Mouse (Mus musculus) ES-E14 (cell line): Measurements from ENCODE around the gene Brd4. TPM values are rescaled to one million over a fixed set of nuclear protein-coding genes. Genes with fewer than 3 reads are reported as not detected.
A peak's percentile ranks its signal among the peaks of the same experiment; 100 is the strongest.

Experiments used
- DNase-seq: peaks from one replicate; pipeline ENCODE4 v3.0.0-alpha.2; 2013; ENCODE audit warnings: low read depth, low spot score
- H3K27ac ChIP-seq: 2 replicates; pipeline ENCODE4 v1.5.1; 2012; ENCODE audit warnings: low read depth, mild to moderate bottlenecking, low read length, moderate library complexity, mixed read lengths; ENCODE audit not compliant: poor library complexity, insufficient read depth, severe bottlenecking
- H3K36me3 ChIP-seq: 2 replicates; pipeline ENCODE4 v1.6.1; 2012; ENCODE audit warnings: mild to moderate bottlenecking, low read length, moderate library complexity, mixed read lengths; ENCODE audit not compliant: control insufficient read depth, poor library complexity, insufficient read depth, severe bottlenecking
- H3K4me1 ChIP-seq, 2 experiments: fragments of 150-350 bp in 1 of 2; sonication (generic) in 1 of 2; 2 replicates each; pipeline ENCODE4 v1.6.1; 2012; ENCODE audit warnings: low read length in 2 of 2, mild to moderate bottlenecking in 1 of 2, mixed read lengths in 1 of 2; ENCODE audit not compliant: control insufficient read depth in 2 of 2, insufficient read depth in 2 of 2, poor library complexity in 1 of 2
- H3K4me3 ChIP-seq, 2 experiments: fragments of 150-350 bp in 1 of 2; sonication (generic) in 1 of 2; 2 replicates each; pipeline ENCODE4 v1.5.1; 2012; ENCODE audit warnings: low read length in 2 of 2, low read depth in 1 of 2, mild to moderate bottlenecking in 1 of 2, mixed read lengths in 1 of 2; ENCODE audit not compliant: insufficient read depth in 1 of 2, poor library complexity in 1 of 2, severe bottlenecking in 1 of 2
- H3K9ac ChIP-seq: 2 replicates; pipeline ENCODE4 v1.6.1; 2012; ENCODE audit warnings: low read depth, mild to moderate bottlenecking, low read length, mixed read lengths; ENCODE audit not compliant: poor library complexity, insufficient read depth, severe bottlenecking
- H3K9me3 ChIP-seq: fragments of 150-350 bp; sonication (generic); 2 replicates; pipeline ENCODE4 v1.6.1; 2012; ENCODE audit warnings: low read depth, mild to moderate bottlenecking, low read length; ENCODE audit not compliant: control insufficient read depth, insufficient read depth
- CHD2 ChIP-seq: IDR thresholded peaks from 2 replicates; pipeline ENCODE4 v1.6.1; 2014; ENCODE audit warnings: mild to moderate bottlenecking, low read depth, low read length, inconsistent platforms
- HCFC1 ChIP-seq: IDR thresholded peaks from 2 replicates; pipeline ENCODE4 v1.6.1; 2012; ENCODE audit warnings: low read length, inconsistent platforms, borderline replicate concordance; ENCODE audit not compliant: insufficient read depth
- MAFK ChIP-seq: IDR thresholded peaks from 2 replicates; pipeline ENCODE4 v1.6.1; 2014; ENCODE audit warnings: mild to moderate bottlenecking, low read depth, low read length, inconsistent platforms; ENCODE audit not compliant: insufficient read depth
- ZC3H11A ChIP-seq: IDR thresholded peaks from 2 replicates; pipeline ENCODE4 v1.6.1; 2012; ENCODE audit warnings: low read depth, mild to moderate bottlenecking, inconsistent platforms, low read length, borderline replicate concordance
- ZNF384 ChIP-seq: IDR thresholded peaks from 2 replicates; pipeline ENCODE4 v1.6.1; 2012; ENCODE audit warnings: low read depth, low read length, inconsistent platforms
- in situ Hi-C, 2 experiments: fragments of 600-800 bp; cut with MboI; formaldehyde crosslinking; loops; one replicate each; pipeline ENCODE4 v1.15.1; 2025; ENCODE audit warnings: low sequenced_read_pairs in 2 of 2, inconsistent platforms in 1 of 2; ENCODE audit not compliant: unreplicated experiment in 2 of 2
- total RNA-seq: library from RNA; depleted of rRNA; stranded (reverse); fragments of 300-350 nt; gene quantifications from 2 replicates; pipeline ENCODE4 v1.2.3, GENCODE M21; 2012

The Brd4 gene
- total RNA-seq, 1 experiment, result 51.7 TPM

DNA sequence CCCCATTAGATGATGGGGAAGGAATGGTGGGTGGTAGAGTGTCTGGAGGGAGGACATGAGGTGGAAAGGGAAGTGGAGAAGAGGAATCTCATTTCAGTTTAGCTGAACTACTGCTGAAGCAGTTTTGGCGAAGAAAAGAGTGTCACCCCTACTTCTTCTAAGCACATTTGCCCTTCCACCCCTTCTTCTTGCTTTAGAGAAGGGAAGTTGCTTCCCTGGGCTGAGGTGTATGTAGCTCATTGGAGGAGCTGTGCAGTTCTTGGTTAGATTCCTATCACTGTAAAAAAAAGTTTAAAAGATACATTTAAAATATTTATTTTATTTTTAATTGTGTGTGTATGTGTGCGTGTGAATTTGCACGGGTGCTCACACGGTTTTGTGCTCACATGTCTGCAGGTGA lies 107.6 kb downstream of the Brd4 start:
- Histone ChIP-seq H3K9ac (no peak overlapping the region), H3K36me3 (no peaks in the 10 kb centered on the region), H3K4me1 (peaks cover 1 to 2% of the 10 kb centered on the region in 2 experiments; a peak in 1 of 4 replicates), H3K4me3 (no peak overlapping the region), H3K9me3 (no peaks in the 10 kb centered on the region), H3K27ac (no peak overlapping the region)
- in situ Hi-C loops, result no loop called here
- TF ChIP-seq ZC3H11A (no peak), MAFK (no peak), HCFC1 (no peak), ZNF384 (no peak), CHD2 (no peak)
- no peak for DNase-seq

DNA sequence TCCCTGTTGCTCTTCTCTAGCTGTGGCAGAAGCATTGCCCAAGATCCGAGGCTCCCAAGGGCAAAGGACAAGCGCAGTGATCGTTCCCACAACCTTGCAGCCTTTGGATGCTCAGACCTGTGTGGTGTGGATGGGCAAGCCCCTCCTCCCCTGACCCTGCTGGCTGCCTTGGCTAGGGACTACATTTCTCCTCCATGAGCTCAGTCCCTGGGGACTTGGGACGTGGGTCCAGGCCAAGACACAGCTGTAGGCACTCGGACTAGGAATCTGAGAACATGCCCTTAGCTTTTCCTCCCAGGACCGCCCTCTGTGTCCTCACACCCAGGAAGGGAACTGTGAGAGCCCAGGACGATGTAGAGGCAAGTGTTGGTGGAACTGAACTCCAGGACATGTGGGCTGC lies 111.4 kb downstream of the Brd4 start:
- DNase-seq, result no peak
- H3K4me3 ChIP-seq, result no peak overlapping the region
- no peaks in the 10 kb centered on the region for H3K4me1 ChIP-seq
- no peak overlapping the region for H3K9ac ChIP-seq
- TF ChIP-seq CHD2, result no peak
- TF ChIP-seq HCFC1, result no peak
- TF ChIP-seq MAFK, result no peak
- TF ChIP-seq ZC3H11A, result no peak
- TF ChIP-seq ZNF384, result no peak
- H3K27ac ChIP-seq, result no peak overlapping the region
- in situ Hi-C loops, result no loop called here
- H3K36me3 ChIP-seq, result no peaks in the 10 kb centered on the region
- H3K9me3 ChIP-seq, result no peaks in the 10 kb centered on the region

DNA sequence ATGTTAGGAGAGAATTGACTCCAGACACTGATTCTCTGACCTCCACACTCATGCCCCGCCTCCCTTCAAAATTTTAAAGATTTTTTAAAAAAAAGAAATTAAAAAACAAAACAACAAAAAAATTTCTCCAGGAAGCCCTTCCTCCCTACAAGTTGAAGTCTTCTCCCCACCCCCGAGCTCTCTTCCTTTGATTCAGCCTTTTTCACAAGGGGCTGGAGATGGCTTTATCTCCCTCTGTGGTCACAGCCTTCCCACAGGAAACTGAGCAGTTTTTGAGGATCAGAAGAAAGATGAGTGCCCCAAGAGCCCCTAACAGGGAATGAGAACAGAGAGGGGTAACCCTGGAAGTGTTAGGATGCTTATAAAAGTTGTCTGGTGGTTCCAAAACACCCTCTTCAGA lies 112.0 kb downstream of the Brd4 start:
- Histone ChIP-seq H3K36me3 (no peaks in the 10 kb centered on the region), H3K27ac (no peak overlapping the region), H3K9me3 (no peaks in the 10 kb centered on the region), H3K9ac (no peak overlapping the region), H3K4me1 (no peaks in the 10 kb centered on the region), H3K4me3 (no peak overlapping the region)
- in situ Hi-C loops, result no loop called here
- TF ChIP-seq HCFC1 (no peak), ZC3H11A (no peak), MAFK (no peak), CHD2 (no peak), ZNF384 (no peak)
- no peak for DNase-seq

DNA sequence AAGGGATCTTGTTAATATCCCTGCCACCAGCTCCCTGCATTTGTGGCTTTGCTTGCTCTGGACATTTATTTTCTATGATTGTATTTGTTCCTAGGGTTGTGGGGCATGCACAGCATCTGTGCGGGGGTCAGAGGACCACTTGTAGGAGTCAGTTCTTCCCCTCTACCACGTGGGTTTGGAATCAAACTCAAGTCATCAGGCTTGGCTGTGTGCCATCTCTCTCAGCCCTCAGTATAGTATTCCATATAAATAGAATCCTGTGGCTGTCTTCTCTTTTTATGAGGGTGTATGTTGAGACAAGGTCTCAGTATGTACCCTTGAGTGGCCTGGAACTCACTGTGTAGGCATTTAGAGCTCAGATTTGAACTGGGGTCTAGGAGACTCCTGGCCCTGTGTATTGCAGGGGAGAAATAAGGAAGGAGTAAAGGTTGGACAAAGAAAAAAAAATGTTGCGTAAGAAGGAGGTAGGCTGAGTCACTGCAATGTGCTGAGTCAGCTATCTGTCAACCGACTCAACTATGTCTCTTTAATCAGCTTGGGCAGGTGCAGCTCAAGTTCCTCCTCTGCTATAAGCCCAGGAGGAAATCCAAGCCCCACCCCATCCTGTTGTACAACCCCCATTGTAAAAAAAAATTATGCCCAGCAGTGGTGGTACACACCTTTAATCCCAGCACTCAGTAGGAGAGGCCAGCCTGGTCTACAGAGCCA lies 114.8 kb downstream of the Brd4 start:
- no peak overlapping the region for H3K9ac ChIP-seq
- in situ Hi-C loops, result no loop called here
- H3K36me3 ChIP-seq, result no peaks in the 10 kb centered on the region
- no peak overlapping the region for H3K27ac ChIP-seq
- DNase-seq, result no peak
- H3K4me3 ChIP-seq, result no peak overlapping the region
- no peaks in the 10 kb centered on the region for H3K9me3 ChIP-seq
- peaks cover 9 to 12% of the 10 kb centered on the region in 2 experiments for H3K4me1 ChIP-seq
- TF ChIP-seq ZC3H11A (no peak), HCFC1 (no peak), MAFK (peak; percentile 98), ZNF384 (no peak), CHD2 (no peak)

DNA sequence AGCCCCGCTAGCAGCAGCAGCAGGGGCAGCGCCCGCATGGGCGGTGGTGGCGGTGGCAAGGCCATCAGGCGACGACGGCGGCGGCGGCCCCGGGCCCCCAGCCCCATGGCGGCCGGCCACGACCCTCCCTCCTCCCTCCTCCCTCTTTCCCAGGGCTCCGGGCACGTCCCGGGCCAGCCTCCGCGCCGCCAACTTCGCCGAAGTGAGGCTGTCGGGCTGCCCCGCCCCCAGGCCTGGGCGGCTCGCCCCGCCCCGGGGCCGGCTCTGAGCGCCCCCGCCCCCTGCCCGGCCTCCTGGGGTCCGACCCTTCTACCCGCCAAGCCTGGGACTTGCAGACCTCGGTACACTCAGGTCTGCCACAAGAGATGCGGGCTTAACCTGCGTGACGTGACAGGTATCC lies 117.8 kb downstream of the Brd4 start, which contains the start of gene Notch3:
TSS of gene Notch3 (minus strand) at position 166 of the 400 bp plus-strand sequence.
- H3K36me3 ChIP-seq, result peaks cover 4% of the 10 kb centered on the region; the same call in 1 of the 2 replicates
- peak; percentile 63 for DNase-seq
- H3K27ac ChIP-seq, result peak within 1 kb of the TSS; percentile 72
- in situ Hi-C loops, result no loop called here
- TF ChIP-seq MAFK (no peak), ZNF384 (no peak), CHD2 (no peak), HCFC1 (no peak), ZC3H11A (no peak)
- H3K4me1 ChIP-seq, result peaks cover 16 to 26% of the 10 kb centered on the region in 2 experiments
- H3K9ac ChIP-seq, result peak within 1 kb of the TSS; percentile 93
- peak within 1 kb of the TSS; percentile 85 to 98 for H3K4me3 ChIP-seq
- no peaks in the 10 kb centered on the region for H3K9me3 ChIP-seq
